Mouse (Mus musculus) intestine, embryonic 14.5 days (tissue): ENCODE measurements around the gene Depdc1a. TPM values are rescaled to one million over a fixed set of nuclear protein-coding genes. Genes with fewer than 3 reads are reported as not detected.

Experiments used
- polyA plus RNA-seq: library from polyadenylated mRNA; unstranded; fragments of >200 nt; fragmentation: Nextera tagmentation; extraction: Ambion mirVana; gene quantifications from 2 replicates; pipeline ENCODE4 v1.2.1, GENCODE M21; 2014

The Depdc1a gene
- polyA plus RNA-seq, 1 experiment from 2014 or later, result 29.7 TPM

Other genes with a start within 250 kb of the Depdc1a start
- gene Rpe65, start 103.7 kb downstream of the Depdc1a start, polyA plus RNA-seq, result not detected in 2 replicates